Mouse (Mus musculus) fat pad, adult 2 months (tissue): ENCODE results near the gene Cep170b.

Experiments used
- DNase-seq: peaks from one replicate; pipeline ENCODE4 v3.0.0-alpha.2; 2011; ENCODE audit warnings: low read depth, low spot score; ENCODE audit errors: extremely low read depth

Cep170b gene

GRCm38 (mm10) chr12:112702374-112703320 is 17.6 kb upstream of the Cep170b start:
- no peak for DNase-seq

GRCm38 (mm10) chr12:112706704-112707572 is 13.3 kb upstream of the Cep170b start:
- no peak for DNase-seq

- no peak for DNase-seq
These were observed 12.7 kb upstream of the Cep170b start for GRCm38 (mm10) chr12:112707573-112707869.

- no peak for DNase-seq
These were observed 6.3 kb upstream of the Cep170b start for GRCm38 (mm10) chr12:112713984-112714383.

- no peak for DNase-seq
These were observed 3.1 kb upstream of the Cep170b start for GRCm38 (mm10) chr12:112717140-112717539.

- DNase-seq = no peak
These were observed 1.3 kb upstream of the Cep170b start for GRCm38 (mm10) chr12:112718995-112719394.

GRCm38 (mm10) chr12:112720890-112721423 is 702 bp downstream of the Cep170b start:
- no peak for DNase-seq

- no peak for DNase-seq
These were observed 1.4 kb downstream of the Cep170b start for GRCm38 (mm10) chr12:112721424-112722239.

- no peak for DNase-seq
These were observed 2.2 kb downstream of the Cep170b start for GRCm38 (mm10) chr12:112722240-112723027.

GRCm38 (mm10) chr12:112723028-112723330 is 2.7 kb downstream of the Cep170b start:
- no peak for DNase-seq

GRCm38 (mm10) chr12:112723445-112723844 is 3.2 kb downstream of the Cep170b start:
- DNase-seq = no peak

GRCm38 (mm10) chr12:112724077-112724805 is 4.0 kb downstream of the Cep170b start:
- no peak for DNase-seq

GRCm38 (mm10) chr12:112727801-112728200 is 7.5 kb downstream of the Cep170b start:
- no peak for DNase-seq

- DNase-seq = no peak
These were observed 10.6 kb downstream of the Cep170b start for GRCm38 (mm10) chr12:112730808-112731207.

GRCm38 (mm10) chr12:112732591-112732990 is 12.3 kb downstream of the Cep170b start:
- no peak for DNase-seq

GRCm38 (mm10) chr12:112734108-112734820 is 14.0 kb downstream of the Cep170b start:
- no peak for DNase-seq

GRCm38 (mm10) chr12:112734881-112735655 is 14.8 kb downstream of the Cep170b start:
- no peak for DNase-seq
